Mouse (Mus musculus) limb, embryonic 10.5 days (tissue): ENCODE measurements around the gene Gon4l. TPM values are rescaled to one million over a fixed set of nuclear protein-coding genes. Genes with fewer than 3 reads are reported as not detected.
A peak's percentile ranks its signal among the peaks of the same experiment; 100 is the strongest.
"Not testable (repeated sequence)": the region's sequence is repeated elsewhere in the genome, so short reads cannot be mapped to it uniquely, and the experiment has no call there.

Source experiments
- DNase-seq: peaks from one replicate; pipeline ENCODE4 v3.0.0-alpha.2; 2017; ENCODE audit warnings: low spot score
- H3K27ac ChIP-seq: fragments of 300-500 bp; sonication (generic); 2 replicates; pipeline ENCODE4 v1.5.1; 2016; ENCODE audit warnings: mild to moderate bottlenecking
- H3K27me3 ChIP-seq: fragments of 300-500 bp; sonication (generic); 2 replicates; pipeline ENCODE4 v1.6.1; 2016; ENCODE audit warnings: low read depth, mild to moderate bottlenecking; ENCODE audit not compliant: poor library complexity, severe bottlenecking
- H3K36me3 ChIP-seq: fragments of 300-500 bp; sonication (generic); 2 replicates; pipeline ENCODE4 v1.6.1; 2016; ENCODE audit warnings: mild to moderate bottlenecking, moderate library complexity
- H3K4me1 ChIP-seq: fragments of 300-500 bp; sonication (generic); 2 replicates; pipeline ENCODE4 v1.6.1; 2016
- H3K4me3 ChIP-seq: fragments of 300-500 bp; sonication (generic); 2 replicates; pipeline ENCODE4 v1.5.1; 2016; ENCODE audit warnings: mild to moderate bottlenecking, moderate library complexity
- H3K9me3 ChIP-seq: fragments of 300-500 bp; sonication (generic); replicated peaks from 2 replicates; pipeline ENCODE4 v1.6.1; 2016; ENCODE audit warnings: mild to moderate bottlenecking
- WGBS: fragments of 180-500 bp; shearing (Covaris S2); methylation state at CpG from one replicate; pipeline ENCODE4 v1.1.7; 2016; 5-methylcytosine and 5-hydroxymethylcytosine counted together
- polyA plus RNA-seq: library from polyadenylated mRNA; unstranded; fragments of >200 nt; fragmentation: Nextera tagmentation; extraction: Ambion mirVana; gene quantifications from 2 replicates; pipeline ENCODE4 v1.2.1, GENCODE M21; 2016

The Gon4l gene
- polyA plus RNA-seq: 17.6 and 18.5 TPM in 2 replicates

GRCm38 (mm10) chr3:88834951-88835491 lies at the start of gene Gon4l:
Gene Gon4l, plus strand, starts transcription at chr3:88835231.
- 3% methylated on average over 34 of the region's 39 CpGs for WGBS
- peak; percentile 53 for DNase-seq

DNA sequence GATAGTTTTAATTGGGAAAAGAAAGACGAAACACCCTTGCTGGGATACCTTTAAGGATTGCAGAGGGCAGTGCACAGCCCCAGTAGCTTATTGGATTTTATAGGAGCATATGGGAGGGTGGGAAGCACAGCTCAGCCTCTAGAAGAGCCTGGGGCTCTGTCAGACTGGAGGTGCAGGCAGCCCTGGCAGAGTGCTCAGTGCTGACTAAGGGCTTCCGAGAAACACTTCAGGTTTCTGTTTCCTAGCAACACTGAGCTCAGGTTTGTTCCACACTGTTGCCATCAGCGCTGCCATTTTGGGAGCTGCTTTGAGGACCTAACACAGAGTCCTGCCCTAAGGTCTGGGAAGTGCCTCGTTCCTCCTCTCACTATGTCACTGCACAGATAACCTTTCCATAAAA lies 48.7 kb upstream of the Gon4l start:
- not testable (repeated sequence) for DNase-seq, H3K27me3 ChIP-seq, H3K4me3 ChIP-seq, H3K4me1 ChIP-seq, H3K9me3 ChIP-seq, H3K27ac ChIP-seq
- peaks cover 17% of the 10 kb centered on the region for H3K36me3 ChIP-seq
- WGBS: 85% methylated on average over 1 of the region's 4 CpGs

More at GRCm38 (mm10) chr3:88834951-88835491, at the start of gene Gon4l:
- not testable (repeated sequence) for H3K27me3 ChIP-seq, H3K4me1 ChIP-seq, H3K9me3 ChIP-seq
- Histone ChIP-seq H3K4me3 (peak within 1 kb of the TSS; percentile 47), H3K36me3 (peaks cover 19% of the 10 kb centered on the region), H3K27ac (peak within 1 kb of the TSS; percentile 85)

GRCm38 (mm10) chr3:88786805-88787204 lies 48.2 kb upstream of the Gon4l start:
- not testable (repeated sequence) for H3K9me3 ChIP-seq, H3K4me1 ChIP-seq, H3K4me3 ChIP-seq, H3K27me3 ChIP-seq, H3K27ac ChIP-seq, DNase-seq
- H3K36me3 ChIP-seq: peaks cover 17% of the 10 kb centered on the region
- no CpG with 5 or more reads among the region's 8 CpGs for WGBS

GRCm38 (mm10) chr3:88788033-88788432 lies 47.0 kb upstream of the Gon4l start:
- not testable (repeated sequence) for H3K9me3 ChIP-seq, H3K27me3 ChIP-seq, H3K4me3 ChIP-seq, DNase-seq, H3K27ac ChIP-seq, H3K4me1 ChIP-seq
- WGBS: 80% methylated on average over 3 of the region's 4 CpGs
- peaks cover 17% of the 10 kb centered on the region for H3K36me3 ChIP-seq

DNA sequence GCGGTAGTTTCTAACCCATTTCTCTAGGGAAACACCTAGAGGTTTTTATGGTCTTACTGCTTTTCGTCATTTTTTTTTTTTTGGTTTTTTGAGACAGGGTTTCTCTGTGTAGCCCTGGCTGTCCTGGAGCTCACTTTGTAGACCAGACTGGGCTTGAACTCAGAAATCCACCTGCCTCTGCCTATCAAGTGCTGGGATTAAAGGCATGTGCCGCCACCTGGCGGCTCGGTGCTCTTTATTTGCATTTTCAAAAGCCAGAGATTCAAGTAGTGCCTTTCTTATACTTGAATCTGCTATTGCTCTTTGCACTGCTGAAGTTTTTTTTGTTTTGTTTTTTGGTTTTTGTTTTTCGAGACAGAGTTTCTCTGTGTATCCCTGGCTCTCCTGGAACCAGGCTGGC lies 37.5 kb upstream of the Gon4l start:
- H3K4me1 ChIP-seq, H3K9me3 ChIP-seq, DNase-seq, H3K27me3 ChIP-seq, H3K27ac ChIP-seq, H3K4me3 ChIP-seq: not testable (repeated sequence)
- peaks cover 21% of the 10 kb centered on the region for H3K36me3 ChIP-seq
- WGBS: 93% methylated on average over 6 of the region's 6 CpGs

DNA sequence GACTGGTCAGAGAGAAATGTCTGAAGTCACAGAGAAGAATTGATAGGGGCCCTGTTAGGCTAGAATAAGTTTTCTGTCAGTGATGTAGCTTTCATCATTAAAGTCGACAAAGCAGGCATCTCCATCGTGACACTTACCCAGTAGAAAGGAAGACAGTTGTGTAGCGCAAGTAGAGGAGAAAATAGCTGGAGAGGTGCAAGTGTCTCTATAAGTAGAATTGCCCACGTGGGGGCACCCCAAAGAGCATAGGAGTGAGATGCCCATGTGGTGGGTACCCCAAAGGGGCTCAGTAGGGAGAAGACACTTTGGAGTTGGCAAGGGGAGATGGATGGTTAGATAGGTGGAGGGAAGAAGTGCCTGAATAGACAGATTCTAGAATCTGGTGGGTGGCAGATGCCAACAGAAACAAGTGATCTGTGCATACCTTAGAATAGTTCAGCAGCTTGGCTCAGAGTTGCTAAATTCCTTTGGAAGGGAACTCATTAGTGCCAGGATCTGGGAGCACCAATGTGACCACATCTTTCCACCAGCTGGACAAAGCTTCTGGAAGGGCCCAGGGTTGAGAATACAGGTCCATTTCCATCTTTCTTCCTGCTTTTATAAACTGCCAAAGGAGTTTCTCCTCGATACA lies 31.0 kb upstream of the Gon4l start:
- no peak for DNase-seq
- Histone ChIP-seq H3K4me1 (no peaks in the 10 kb centered on the region), H3K27ac (no peak overlapping the region), H3K27me3 (no peaks in the 10 kb centered on the region), H3K9me3 (no peaks in the 10 kb centered on the region), H3K36me3 (peaks cover 44% of the 10 kb centered on the region), H3K4me3 (no peak overlapping the region)
- 86% methylated on average over 5 of the region's 5 CpGs for WGBS

DNA sequence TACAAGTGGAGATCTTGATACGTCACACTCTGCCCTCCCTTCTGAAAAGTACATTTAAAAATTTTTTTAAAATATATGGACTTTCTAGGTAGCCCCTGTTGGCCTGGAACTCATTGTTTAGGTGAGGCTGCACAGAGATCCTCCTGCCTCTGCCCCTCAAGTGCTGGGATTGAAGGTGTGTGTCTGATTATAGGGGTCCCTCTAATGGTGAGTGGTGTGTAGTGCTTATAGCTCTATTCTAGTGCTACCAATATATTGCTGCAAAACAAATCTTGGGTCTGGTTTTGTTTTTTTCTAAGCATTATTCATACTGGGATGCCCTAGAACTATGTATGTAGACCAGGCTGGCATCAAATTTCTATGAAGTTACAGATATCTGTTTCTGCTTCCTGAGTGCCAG lies 9.3 kb upstream of the Gon4l start:
- Histone ChIP-seq H3K4me1 (no peaks in the 10 kb centered on the region), H3K27me3 (no peaks in the 10 kb centered on the region), H3K27ac (no peak overlapping the region), H3K9me3 (no peaks in the 10 kb centered on the region), H3K4me3 (no peak overlapping the region), H3K36me3 (peaks cover 51% of the 10 kb centered on the region)
- DNase-seq: no peak
- WGBS: 88% methylated on average over 1 of the region's 1 CpGs

DNA sequence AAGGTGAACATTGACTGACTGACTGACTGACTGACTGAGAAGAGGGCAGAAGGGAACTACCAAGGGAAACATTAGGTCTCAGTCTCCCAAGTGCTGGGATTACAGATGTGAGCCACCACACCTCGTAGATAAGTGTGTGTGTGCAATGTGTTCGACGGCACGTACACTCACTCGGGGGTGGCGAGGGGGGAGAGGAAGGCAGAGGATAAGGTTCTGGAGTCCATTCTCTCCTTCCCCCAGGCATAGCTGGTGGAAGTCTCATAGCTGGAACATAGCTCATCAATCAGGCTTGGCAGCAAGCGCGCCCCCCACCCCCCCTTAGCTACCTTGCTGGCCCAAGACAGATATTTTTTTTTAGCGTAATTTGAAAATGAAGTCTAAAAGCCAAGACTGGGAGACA lies 7.8 kb upstream of the Gon4l start:
- no peaks in the 10 kb centered on the region for H3K27me3 ChIP-seq
- 95% methylated on average over 9 of the region's 9 CpGs for WGBS
- H3K9me3 ChIP-seq: no peaks in the 10 kb centered on the region
- DNase-seq: no peak
- H3K36me3 ChIP-seq: peaks cover 43% of the 10 kb centered on the region
- H3K27ac ChIP-seq: no peak overlapping the region
- no peak overlapping the region for H3K4me3 ChIP-seq
- H3K4me1 ChIP-seq: peaks cover 4% of the 10 kb centered on the region

- peak overlapping the region; percentile 68 for H3K27ac ChIP-seq
- H3K4me1 ChIP-seq, H3K9me3 ChIP-seq, H3K27me3 ChIP-seq: not testable (repeated sequence)
- WGBS: 7% methylated on average over 22 of the region's 28 CpGs
- peaks cover 12% of the 10 kb centered on the region for H3K36me3 ChIP-seq
- H3K4me3 ChIP-seq: peak overlapping the region; percentile 44
- peak; percentile 52 for DNase-seq
These were observed 3.6 kb upstream of the Gon4l start for GRCm38 (mm10) chr3:88831177-88832121.

DNA sequence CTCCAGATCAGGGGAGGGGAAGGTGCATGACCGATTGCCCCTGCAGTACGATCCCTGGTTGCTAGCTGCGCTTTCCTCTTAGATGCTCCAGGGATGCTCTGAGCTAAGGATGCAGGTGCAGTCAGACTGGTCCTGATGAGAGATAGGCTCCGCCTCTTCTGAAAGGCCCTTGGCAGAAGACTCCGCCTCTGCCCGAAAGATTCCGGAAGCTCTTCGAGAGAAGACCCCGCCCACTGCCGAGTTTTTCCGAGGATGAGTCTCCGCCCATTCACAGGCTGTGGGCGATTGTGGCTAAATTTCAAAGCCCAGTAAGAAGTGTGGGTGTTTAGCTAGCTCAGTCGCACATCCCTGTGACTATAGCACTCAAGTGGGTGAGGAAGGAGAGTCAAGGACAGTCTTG lies 2.6 kb upstream of the Gon4l start:
- H3K9me3 ChIP-seq, H3K36me3 ChIP-seq, H3K4me1 ChIP-seq, H3K4me3 ChIP-seq, H3K27ac ChIP-seq, H3K27me3 ChIP-seq: not testable (repeated sequence)
- DNase-seq: peak; percentile 37
- 1% methylated on average over 14 of the region's 14 CpGs for WGBS

- no peak overlapping the region for H3K4me3 ChIP-seq
- H3K4me1 ChIP-seq: no peaks in the 10 kb centered on the region
- 89% methylated on average over 4 of the region's 4 CpGs for WGBS
- H3K9me3 ChIP-seq: no peaks in the 10 kb centered on the region
- no peaks in the 10 kb centered on the region for H3K27me3 ChIP-seq
- peaks cover 68% of the 10 kb centered on the region for H3K36me3 ChIP-seq
- DNase-seq: no peak
- no peak overlapping the region for H3K27ac ChIP-seq
These were observed 14.1 kb downstream of the Gon4l start for GRCm38 (mm10) chr3:88849172-88849571.

- Histone ChIP-seq H3K36me3 (peaks cover 93% of the 10 kb centered on the region), H3K27me3 (no peaks in the 10 kb centered on the region), H3K27ac (no peak overlapping the region), H3K4me3 (no peak overlapping the region), H3K9me3 (no peaks in the 10 kb centered on the region), H3K4me1 (no peaks in the 10 kb centered on the region)
- 90% methylated on average over 6 of the region's 6 CpGs for WGBS
- DNase-seq: no peak
These were observed 20.8 kb downstream of the Gon4l start for GRCm38 (mm10) chr3:88855837-88856236.

- H3K9me3 ChIP-seq: no peaks in the 10 kb centered on the region
- WGBS: 91% methylated on average over 3 of the region's 3 CpGs
- H3K27me3 ChIP-seq: no peaks in the 10 kb centered on the region
- H3K36me3 ChIP-seq: peaks cover 95% of the 10 kb centered on the region
- H3K4me1 ChIP-seq: no peaks in the 10 kb centered on the region
- H3K4me3 ChIP-seq: no peak overlapping the region
- H3K27ac ChIP-seq: no peak overlapping the region
- DNase-seq: no peak
These were observed 27.1 kb downstream of the Gon4l start for GRCm38 (mm10) chr3:88862129-88862528.
